Mouse (Mus musculus): ENCODE measurements at regions not wholly inside any gene's neighbourhood (a gene's known extent, or its start where the extent isn't known, plus 50 kb on each side); places are given as distances from the start of the nearest gene placed in this dataset.
A peak's percentile ranks its signal among the peaks of the same experiment; 100 is the strongest.

DNA sequence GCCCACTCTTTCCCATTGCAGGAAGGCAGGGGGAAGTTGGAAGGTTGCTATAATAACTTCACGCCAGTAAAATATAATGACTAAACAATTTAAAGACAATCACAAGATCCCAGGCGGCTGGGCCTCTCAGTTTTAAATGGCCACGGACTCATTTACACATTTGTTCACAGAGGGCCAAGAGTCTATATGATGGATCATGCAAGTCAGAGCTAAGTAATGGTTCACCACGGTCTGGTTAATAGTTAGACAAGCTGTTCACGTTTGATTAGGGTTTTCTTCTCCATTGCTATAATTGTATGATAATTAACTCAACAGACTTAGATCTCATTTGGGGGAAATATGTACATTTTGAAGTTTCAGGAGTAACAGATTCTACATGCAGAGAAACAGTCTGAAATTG lies 170.0 kb downstream of the Ppargc1a start:
- DNase-seq (ENCODE audit: low read depth, low spot score): no peak

DNA sequence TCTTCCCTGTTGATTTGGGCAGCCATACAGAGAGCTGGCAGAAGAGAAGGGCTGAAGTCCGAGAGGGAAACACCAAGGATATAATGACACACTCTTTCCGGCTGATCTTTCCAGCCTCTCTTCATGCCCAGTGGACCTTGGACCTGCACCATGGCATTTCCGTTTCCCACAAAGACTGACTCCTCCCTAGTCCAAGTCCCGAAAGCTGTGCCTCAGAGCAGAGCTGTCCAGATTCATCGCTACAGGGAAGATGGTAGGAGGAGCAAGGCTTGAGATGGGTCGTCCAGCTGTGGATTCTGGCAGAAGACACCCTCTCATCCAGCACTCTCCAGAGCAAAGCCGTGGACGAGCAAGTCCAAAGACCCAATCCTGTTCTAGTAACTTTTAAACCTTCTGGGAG lies 176.2 kb downstream of the Ppargc1a start:
- DNase-seq (ENCODE audit: low read depth, low spot score): peak; percentile 46

DNA sequence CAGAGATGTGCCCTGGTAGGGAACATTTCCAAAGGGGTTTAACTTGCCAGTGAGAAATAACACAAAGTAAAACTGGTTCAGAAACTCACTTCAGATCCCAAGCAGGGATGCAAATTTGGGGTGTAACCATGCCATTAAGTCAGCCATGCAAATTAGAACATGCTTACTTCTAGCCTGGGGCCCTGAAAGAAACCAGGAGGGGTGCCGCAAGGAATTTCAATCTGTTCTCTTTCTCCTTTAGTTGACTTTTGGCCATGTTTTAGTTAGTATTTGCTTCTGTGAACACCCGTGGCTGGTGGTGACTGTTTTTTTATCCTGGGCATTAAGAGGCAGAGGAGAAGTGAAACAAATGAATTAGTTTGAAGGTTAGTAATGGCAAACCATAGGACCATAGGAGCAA lies 179.8 kb downstream of the Ppargc1a start:
- DNase-seq (ENCODE audit: low read depth, low spot score): no peak

DNA sequence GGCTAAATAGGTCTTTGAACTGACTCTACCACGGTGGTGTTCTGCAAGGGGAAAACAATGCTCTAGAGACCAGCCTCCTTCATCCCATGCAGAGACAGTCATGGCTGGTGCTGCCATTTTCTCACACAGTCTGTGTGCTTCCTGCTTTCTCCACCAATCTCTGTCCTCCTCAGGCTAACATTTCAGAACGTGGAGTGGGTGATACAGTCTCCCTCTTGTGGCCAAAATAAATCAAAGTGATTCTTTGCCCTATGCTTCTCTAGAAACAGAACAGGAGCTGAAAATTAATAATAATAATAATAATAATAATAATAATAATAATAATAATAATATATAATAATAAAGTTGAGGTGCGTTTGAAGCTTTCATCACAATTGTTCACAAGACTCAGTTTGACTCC lies 181.1 kb downstream of the Ppargc1a start:
- DNase-seq (ENCODE audit: low read depth, low spot score): no peak

DNA sequence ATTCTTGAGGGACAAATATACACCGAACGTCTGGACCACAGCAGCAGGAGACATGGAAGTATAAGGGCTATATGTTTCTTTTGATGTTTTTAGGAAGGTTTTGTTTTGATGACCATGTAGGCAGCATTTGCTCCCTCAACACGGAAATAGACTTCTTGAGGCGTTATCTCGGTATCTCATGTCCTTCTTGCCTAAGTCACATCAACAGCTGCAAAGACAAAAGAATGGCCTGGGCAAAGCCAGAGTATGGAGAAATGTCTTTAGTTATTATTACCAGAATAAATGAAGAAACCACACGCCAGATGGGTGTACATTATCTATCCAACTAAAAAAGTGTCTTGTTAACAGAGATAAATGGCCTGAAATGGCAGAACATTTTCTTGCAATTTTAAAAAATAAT lies 183.2 kb downstream of the Ppargc1a start:
- no peak for DNase-seq (ENCODE audit: low read depth, low spot score)

DNA sequence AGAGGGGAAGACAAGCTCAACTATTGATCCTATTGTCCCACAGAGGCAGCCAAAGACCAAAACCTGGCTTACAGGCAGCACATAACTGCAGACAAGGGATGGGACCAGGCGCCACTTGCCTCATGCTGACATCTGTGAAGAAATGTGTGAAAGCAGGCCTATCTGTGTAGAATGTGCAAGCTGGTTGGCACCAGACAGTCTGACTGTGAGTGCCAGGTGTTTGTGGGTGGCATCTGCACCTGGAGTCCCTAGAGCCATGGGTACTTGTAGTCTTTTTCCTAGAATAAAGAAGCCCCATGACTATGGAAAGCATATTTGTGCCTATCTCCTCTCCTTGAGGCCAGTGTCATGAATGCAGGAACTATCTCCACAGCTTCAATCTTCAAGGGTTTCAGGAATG lies 208.4 kb downstream of the Ppargc1a start:
- DNase-seq (ENCODE audit: low read depth, low spot score): no peak

DNA sequence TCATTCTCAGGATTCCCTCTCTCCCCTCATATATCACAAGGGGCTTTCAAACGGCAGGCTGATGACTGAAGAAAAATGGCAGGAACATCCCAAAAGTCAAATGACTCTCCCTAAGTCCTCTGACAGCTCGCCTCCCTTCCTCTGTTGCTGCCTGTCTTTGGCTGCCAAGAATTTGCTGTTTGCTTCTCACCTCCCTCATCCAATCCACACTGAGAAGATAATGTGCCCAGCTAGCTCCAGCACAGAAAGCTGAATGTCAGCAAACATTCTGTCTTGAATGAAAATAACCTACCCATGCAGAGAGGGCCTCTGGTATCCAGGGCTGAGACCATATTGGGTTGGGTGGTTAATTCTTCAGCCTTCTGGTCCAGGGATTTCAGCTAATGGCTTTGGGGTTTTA lies 219.3 kb downstream of the Ppargc1a start:
- DNase-seq (ENCODE audit: low read depth, low spot score): no peak

DNA sequence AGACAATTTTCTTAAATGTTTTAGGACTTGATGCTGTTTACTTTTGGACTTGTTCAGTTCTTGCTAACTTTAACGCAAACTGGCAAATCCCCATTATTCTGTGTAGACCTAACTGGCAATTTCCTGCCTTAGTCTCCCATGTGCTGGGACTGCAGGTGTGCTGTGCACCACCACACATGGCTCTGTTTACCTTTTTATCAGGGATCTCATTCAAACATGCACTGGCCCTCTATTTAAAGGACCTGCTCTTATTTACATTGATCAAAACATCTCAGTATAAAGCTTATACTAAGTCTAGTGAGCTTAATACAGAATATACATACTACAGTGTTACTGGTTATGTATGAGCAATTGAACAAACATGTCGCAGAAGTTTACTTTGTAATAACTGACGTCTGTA lies 238.4 kb downstream of the Ppargc1a start:
- DNase-seq (ENCODE audit: low read depth, low spot score): no peak

DNA sequence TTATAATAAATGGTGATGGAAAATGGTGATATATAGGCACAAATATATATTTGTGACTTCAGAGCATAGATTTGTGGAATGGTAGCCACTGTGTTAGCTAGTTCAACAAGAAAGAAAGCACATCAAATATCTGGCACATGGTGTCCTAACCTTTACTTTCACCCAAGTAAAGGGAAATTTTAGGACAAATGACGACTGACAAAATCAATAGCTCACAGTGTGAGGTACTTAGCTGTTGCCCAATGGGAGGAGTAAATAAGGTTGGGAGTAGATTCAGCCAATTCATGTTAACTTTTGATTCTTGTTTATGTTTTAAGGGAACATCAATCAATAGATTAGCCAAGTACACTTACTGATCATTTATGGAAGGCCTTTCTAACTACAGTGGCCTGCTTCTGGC lies 278.3 kb downstream of the Ppargc1a start:
- DNase-seq (ENCODE audit: low read depth, low spot score): no peak

DNA sequence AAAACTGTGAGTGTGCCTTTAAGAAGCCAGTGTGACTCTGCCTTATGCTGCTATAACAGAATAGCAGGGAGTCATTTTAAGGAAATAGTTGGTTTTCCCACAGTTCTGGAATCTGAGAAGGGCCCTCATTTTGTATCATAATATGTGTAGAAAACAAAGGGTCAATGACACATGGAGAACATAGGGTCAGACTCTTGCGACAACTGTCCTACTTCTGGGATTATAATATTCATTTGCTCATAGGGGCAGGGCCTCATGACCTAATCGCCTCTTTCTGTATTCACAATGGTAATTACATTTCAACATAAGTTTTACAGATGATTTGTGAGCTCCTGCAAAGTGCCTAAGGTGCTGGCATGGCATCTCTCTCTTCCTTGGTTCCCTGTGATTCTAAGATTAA lies 279.3 kb downstream of the Ppargc1a start:
- no peak for DNase-seq (ENCODE audit: low read depth, low spot score)

DNA sequence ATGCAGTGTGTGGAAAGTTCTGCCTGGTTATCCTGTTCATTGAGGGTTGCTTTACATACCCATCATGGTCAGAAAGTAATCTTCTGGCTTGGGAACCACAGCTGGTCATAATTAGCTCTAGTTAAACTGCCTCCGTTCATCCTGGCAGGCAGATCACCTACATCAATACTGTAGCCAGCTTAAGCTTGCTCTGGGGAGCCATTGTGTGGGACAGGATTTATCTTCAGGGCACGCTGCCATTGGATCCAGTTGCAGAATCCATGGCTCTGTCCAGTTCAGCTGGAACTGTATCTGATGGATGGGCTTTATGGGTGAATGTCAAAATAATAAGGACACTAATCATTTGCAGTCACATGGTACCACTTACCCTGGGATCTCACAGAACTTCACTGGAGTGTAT lies 326.4 kb downstream of the Ppargc1a start:
- peak; percentile 1 for DNase-seq (ENCODE audit: low read depth, low spot score)

DNA sequence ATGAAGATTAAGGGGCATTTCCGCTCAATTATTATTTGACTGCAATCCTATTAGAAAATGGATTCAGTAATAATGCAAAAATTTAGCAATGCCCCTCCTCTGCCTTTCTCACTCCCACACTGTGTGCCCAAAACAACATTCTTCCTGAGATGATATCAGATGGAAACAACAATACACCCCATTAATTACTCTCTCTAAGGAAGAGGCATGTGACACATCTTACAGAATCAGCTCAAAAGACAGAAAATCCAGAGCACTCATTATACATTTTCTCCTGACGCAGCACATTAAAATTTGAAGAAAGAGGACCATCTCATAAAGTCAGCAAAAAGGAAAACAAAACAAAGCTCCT lies 333.5 kb downstream of the Ppargc1a start:
- DNase-seq (ENCODE audit: low read depth, low spot score): no peak

DNA sequence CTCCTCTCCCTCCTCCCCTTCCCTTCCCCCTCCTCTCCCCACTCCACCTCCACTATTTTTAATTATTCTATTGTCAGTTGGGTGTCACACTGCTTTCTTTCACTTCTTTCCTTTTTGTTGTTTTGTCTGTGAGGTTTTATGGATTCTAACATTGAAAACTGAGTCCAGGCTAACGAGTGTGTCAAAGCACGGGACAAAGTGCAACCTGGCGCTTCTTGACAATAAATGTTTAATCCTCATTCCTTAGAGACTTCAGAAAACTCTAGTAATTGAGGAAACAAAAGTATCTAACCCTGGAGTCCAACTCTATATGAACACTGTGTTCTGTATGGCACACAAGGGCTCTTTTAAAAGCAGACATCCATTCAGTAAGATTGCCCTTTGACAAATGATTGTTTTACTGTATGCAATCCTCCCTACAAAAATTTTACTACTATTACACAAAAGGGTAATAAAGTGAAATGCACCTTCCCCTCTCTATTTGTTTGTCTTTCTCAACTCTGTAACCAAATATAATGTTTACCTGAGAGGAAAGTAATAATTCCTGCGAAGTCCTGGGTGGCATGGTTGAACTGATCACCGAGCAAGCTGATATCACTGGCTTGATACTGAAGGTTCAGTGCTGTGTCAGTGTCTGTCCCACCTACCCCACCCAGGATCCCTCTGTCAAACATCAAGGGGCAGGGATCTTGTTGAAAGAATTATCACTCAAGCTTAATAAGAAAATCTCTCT lies 334.1 kb downstream of the Ppargc1a start:
- DNase-seq (ENCODE audit: low read depth, low spot score): no peak

DNA sequence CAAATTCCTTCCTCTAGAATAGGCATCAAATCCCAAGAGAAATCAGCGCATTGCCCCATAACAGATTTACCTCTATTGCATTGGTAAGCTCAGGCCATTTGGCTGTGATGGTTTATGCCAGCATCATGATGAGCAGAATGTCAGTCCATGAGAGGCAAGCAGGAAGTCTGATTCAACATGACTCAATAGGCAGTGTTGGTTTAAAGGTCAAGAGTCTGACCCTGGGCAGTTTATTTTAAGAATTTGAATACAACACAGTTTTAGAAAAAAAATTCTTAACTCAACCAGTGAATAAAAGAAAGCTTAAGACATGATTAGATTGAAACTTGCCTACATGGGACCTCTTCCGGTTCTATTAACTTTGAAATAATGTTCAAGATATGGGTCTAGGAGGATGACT lies 337.7 kb downstream of the Ppargc1a start:
- DNase-seq (ENCODE audit: low read depth, low spot score): no peak

DNA sequence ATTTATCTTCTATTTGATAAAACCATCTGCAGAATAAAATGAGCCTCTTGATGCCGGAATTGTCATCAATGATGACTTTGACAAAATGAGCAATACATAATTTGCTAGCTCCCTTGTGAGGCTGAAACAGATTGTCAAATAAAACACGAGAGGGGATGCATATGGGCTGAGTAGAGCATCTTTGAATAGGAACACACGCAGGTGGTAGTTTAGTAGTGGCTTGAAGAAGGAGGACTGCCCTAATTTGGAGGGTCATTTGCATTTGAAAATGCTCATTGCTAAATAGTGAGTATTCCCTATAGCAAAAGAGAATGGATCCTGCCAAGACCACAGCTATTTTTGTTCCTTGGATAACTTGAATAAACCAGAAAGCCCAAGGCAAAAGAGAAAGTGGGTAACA lies 339.5 kb downstream of the Ppargc1a start:
- DNase-seq (ENCODE audit: low read depth, low spot score): no peak

DNA sequence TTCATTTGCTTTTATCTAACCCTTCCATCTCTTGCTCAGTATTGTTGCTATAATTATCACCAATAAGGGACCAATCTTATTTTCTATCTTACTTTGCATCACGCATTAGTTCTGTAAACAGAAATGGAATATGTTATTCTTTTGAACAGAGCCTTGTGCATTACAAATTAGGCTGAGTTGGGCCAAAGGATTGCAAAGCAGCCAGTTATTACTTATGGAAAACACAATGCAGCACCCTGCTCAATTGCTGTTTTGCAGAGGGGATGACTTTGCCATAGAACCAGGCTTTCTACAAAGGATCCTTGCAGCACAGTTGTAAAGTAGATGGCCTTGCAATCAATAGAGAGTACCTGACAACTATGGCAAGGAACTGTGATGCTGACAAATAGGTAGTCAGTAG lies 364.3 kb downstream of the Ppargc1a start:
- DNase-seq (ENCODE audit: low read depth, low spot score): no peak

DNA sequence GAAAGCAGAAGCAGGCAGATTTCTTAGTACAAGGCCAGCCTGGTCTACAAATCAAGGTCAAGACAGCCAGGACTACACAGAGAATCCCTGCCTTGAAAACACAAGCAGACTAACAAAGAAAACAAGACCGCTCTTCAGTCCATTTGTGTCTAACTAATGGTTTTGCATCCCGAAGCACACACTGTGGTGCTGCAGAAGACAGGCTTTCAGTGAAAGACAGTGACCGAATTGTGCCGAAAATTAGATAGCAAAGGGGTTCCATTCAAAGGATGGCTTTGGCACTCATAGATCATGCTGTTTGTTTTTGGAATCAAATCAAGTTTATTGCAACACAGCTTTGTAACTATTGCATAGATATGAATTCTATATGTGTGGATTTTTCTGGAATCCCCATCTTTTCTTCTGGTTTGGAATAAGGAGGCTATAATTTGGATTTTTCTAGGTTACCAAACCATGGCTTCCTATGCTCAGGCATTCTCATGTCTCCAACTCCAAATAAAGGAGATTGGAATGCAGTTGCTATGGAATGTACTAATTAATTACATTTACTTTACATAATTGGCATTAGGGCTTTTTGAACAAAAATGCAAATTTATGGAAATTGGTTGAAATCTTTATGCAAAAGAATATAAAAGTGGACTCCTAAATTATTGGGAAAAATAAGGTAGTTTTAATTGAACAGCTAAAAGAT lies 364.9 kb downstream of the Ppargc1a start:
- no peak for DNase-seq (ENCODE audit: low read depth, low spot score)

DNA sequence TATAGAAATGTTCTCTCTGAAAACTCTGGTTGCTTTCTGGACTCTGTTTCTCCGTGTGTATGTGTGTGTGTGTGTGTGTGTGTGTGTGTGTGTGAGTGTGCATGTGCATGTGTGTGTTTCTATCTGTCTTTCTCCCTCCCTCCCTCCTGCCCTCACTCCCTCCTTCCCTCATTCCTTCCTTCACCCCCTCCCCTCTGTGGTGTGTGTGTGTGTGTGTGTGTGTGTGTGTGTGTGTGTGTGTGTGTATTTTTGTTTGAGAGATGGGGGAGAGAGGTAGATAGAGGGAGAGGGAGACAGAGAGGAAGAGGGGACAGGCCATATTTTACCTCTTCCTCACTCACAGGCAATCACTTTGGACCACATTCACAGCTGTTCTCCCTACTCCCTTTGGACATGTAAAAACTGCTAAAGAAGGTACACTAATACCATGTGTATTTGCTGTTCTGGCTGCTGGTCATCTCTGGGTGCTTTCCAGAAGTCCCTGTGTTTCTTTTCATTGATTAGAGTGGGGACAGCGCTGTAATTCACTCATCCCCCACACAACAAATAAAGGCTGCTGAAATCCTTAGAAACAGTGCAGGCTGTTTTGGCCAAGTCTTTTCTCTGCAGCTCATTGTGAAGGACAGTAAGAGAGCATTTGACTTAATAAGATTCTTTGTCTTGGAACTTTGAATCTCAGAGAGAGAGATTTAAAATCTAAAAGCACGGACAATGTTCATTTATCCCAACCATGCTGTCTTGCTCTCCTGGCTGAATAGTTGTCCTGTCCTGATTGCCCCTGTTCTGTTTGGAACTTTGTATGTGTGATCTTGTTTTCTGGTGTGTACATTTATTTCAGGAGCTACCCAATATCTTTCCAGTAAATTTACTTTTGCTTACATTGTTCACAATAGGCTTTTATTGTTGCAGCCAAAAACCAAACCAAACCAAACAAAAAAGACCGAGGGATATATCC lies 370.9 kb downstream of the Ppargc1a start:
- DNase-seq (ENCODE audit: low read depth, low spot score): no peak

DNA sequence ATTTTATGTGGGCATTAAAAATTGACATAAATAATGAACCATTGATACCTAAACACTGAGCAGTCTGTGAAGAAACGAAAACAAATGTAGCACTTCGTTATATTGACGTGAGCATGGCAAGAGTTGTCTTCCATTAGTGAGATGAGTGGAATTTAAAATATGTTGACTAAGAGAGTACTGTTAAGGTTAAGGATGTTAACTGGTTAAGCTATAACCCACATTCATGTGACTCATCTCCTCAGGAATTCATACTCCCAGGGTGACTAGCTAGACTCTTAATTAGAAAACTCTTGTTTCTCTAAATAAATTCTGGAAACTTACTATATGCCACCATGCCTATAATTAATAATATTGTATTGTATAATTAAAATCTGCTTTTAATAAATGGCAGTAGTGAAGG lies 376.9 kb downstream of the Ppargc1a start:
- no peak for DNase-seq (ENCODE audit: low read depth, low spot score)

DNA sequence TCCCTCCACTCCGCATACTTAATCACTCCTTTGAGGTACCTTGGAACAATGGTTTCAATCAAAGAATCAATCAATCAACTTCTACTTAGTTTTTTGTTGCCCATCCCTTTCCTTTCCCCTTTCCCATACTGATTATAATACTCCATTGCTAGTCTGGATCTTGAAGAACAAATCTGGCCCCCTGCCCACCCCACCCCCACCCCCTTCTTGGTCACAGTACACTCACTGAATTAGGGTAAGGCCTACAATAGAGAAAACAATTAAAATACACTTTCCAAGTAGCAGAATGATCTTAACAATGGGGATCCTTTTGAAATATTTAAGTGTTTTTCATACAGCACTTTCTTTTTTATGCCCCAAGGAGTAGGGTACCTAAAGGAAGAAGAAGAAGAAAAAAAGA lies 397.7 kb downstream of the Ppargc1a start:
- no peak for DNase-seq (ENCODE audit: low read depth, low spot score)

DNA sequence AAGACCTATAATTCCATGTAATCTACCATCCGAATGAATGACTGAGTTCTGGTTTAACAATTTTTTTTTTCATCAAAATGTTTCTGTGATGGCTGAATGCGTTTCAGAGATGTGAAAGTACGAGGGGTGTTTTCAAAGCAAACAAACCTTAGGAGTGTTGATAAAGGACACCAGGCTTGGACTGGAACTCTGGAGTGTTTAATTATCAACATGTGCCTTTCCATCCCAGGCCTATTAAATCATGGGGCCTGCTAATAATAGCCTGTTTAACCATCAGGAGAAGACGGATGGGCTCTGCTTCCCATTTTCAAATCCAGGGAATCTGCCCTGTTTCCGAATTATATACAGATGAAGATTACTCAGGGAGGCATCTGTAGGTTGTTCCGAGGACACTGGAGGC lies 399.3 kb downstream of the Ppargc1a start:
- no peak for DNase-seq (ENCODE audit: low read depth, low spot score)

DNA sequence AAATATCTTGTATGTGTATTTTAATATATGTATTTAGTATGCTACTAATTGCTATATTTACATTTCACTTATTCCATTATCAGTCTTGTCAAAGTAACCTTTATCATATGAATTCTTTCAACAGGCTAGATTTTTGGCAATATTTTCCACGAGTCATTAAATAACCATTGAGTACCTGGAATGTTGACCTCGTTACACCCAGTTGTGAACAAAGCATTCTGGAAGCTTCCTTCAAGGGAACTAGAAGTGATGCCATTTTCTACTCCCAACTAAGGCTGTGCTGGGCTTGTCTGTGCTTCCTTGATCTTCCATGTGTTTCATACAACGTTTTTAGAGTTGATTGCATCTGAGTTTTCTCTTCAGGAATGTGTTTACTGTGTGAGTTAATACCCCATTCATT lies 410.6 kb downstream of the Ppargc1a start:
- no peak for DNase-seq (ENCODE audit: low read depth, low spot score)

DNA sequence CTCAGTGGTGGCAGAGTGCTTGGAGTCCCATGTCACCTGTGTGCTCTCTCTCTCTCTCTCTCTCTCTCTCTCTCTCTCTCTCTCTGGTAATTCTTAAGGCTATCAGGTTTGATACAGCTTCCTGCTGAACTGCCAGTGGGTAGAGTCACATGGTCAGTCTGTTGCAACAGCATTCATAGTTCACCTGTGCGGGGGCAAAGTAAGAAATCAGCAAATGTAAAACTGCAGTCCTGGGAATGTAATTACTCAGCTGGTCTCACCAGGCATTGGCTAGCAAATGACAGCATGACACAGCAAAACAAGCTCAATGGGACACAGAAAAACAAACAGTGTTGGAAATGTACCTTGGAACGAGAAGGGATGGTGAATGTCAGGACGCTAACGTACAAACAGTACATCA lies 422.7 kb downstream of the Ppargc1a start:
- no peak for DNase-seq (ENCODE audit: low read depth, low spot score)
